In genomic region chrX:140769794-140770193, GRCm38 (mm10) we compare ENCODE assay signal across 25 mouse cellular contexts. TPM values are rescaled to one million over a fixed set of nuclear protein-coding genes. Genes with fewer than 3 reads are reported as not detected.
DNase-seq lines count a peak whose midpoint lies in the region; ATAC-seq and TF ChIP-seq lines count a peak whose summit lies in the region.
"Had no signal": no experiment of that assay in that cellular context is flagged by ENCODE, and none has a peak within 500 bp of the region (broad histone marks: within the 10 kb centered on the region; RNA-seq: fewer than 3 reads in every experiment).

No protein-coding gene starts in this region.

- DNase-seq in embryonic facial prominence, embryonic 14.5 days (ENCODE audit: low spot score): peak; percentile 15
- DNase-seq in embryonic facial prominence, embryonic 10.5 days (ENCODE audit: low spot score): no peak
- DNase-seq in heart, adult 8-10 months (ENCODE audit: low spot score): no peak
- DNase-seq in lung, postnatal 10 days: peak; percentile 35
- DNase-seq in lung, adult 2 months: no peak
- no peak for DNase-seq in cerebellum, postnatal 4 days (ENCODE audit: low spot score in 2 of 2)
- no peak for DNase-seq in cerebellum, adult 2 months
- DNase-seq: adrenal gland, postnatal 14 days; cerebellum, adult 11-12 months; cerebellum, postnatal 36 days; kidney, adult 2 months; kidney, postnatal 10 days; right cerebral cortex, postnatal 4 days; thymus, postnatal 25 days had no signal

- no peak overlapping the region for H3K4me2 ChIP-seq in embryonic facial prominence, embryonic 14.5 days (ENCODE audit: low read depth, low read length)
- H3K4me2 ChIP-seq in heart, embryonic 15.5 days: no peak overlapping the region
- H3K4me2 ChIP-seq: hindbrain, embryonic 12.5 days; midbrain, embryonic 11.5 days had no signal

- no peak overlapping the region for H3K9ac ChIP-seq in embryonic facial prominence, embryonic 14.5 days (ENCODE audit: low read depth, low read length)
- no peak overlapping the region for H3K9ac ChIP-seq in heart, embryonic 15.5 days
- H3K9ac ChIP-seq: hindbrain, embryonic 12.5 days had no signal

- H3K4me3 ChIP-seq in embryonic facial prominence, embryonic 14.5 days (ENCODE audit: low read depth, low read length): no peak overlapping the region
- H3K4me3 ChIP-seq in embryonic facial prominence, embryonic 10.5 days: no peak overlapping the region
- no peak overlapping the region for H3K4me3 ChIP-seq in heart, embryonic 15.5 days
- H3K4me3 ChIP-seq in lung, adult 2 months (replicated peaks; ENCODE audit: extremely low read depth, low read depth, low read length): no peak overlapping the region
- no peak overlapping the region for H3K4me3 ChIP-seq in cerebellum, adult 2 months (replicated peaks; ENCODE audit: insufficient read depth, low read depth, low read length)
- H3K4me3 ChIP-seq: heart, adult 2 months; hindbrain, embryonic 12.5 days had no signal

- H3K27ac ChIP-seq in embryonic facial prominence, embryonic 14.5 days (replicated peaks; ENCODE audit: low read depth, low read length): no peak overlapping the region
- H3K27ac ChIP-seq in embryonic facial prominence, embryonic 10.5 days (replicated peaks): no peak overlapping the region
- no peak overlapping the region for H3K27ac ChIP-seq in heart, embryonic 15.5 days
- no peak overlapping the region for H3K27ac ChIP-seq in cerebellum, adult 2 months (ENCODE audit: insufficient read depth, low read length)
- H3K27ac ChIP-seq: heart, adult 2 months; hindbrain, embryonic 12.5 days; macrophage had no signal

- H3K36me3 ChIP-seq in embryonic facial prominence, embryonic 14.5 days (ENCODE audit: control insufficient read depth, insufficient read depth, low read length): no peaks in the 10 kb centered on the region
- no peaks in the 10 kb centered on the region for H3K36me3 ChIP-seq in embryonic facial prominence, embryonic 10.5 days (replicated peaks)
- no peaks in the 10 kb centered on the region; the same call in 1 of the 2 replicates for H3K36me3 ChIP-seq in heart, embryonic 15.5 days
- H3K36me3 ChIP-seq: hindbrain, embryonic 12.5 days had no signal

- no peak for TF ChIP-seq POLR2A in lung, adult 2 months (IDR thresholded peaks at IDR 0.05; ENCODE audit: borderline replicate concordance, extremely low read depth, low read depth, low read length)
- no peak for TF ChIP-seq POLR2A in cerebellum, adult 2 months (IDR thresholded peaks at IDR 0.05; ENCODE audit: borderline replicate concordance, insufficient read depth, low read length)

- H3K9me3 ChIP-seq in embryonic facial prominence, embryonic 14.5 days (ENCODE audit: control insufficient read depth, low read length): no peaks in the 10 kb centered on the region
- H3K9me3 ChIP-seq in embryonic facial prominence, embryonic 10.5 days: no peaks in the 10 kb centered on the region
- H3K9me3 ChIP-seq in heart, embryonic 15.5 days (replicated peaks): no peaks in the 10 kb centered on the region
- H3K9me3 ChIP-seq: hindbrain, embryonic 12.5 days had no signal

- H3K27me3 ChIP-seq in embryonic facial prominence, embryonic 14.5 days (replicated peaks; ENCODE audit: control insufficient read depth, insufficient read depth, low read length): peaks cover 18% of the 10 kb centered on the region
- H3K27me3 ChIP-seq in embryonic facial prominence, embryonic 10.5 days (replicated peaks; ENCODE audit: low read depth, poor library complexity, severe bottlenecking): peaks cover 83% of the 10 kb centered on the region
- no peaks in the 10 kb centered on the region for H3K27me3 ChIP-seq in heart, embryonic 15.5 days
- H3K27me3 ChIP-seq in cerebellum, adult 2 months (ENCODE audit: control insufficient read depth, insufficient read depth, low read length): no peaks in the 10 kb centered on the region

- no peak; the same call in 1 of the 2 replicates for ATAC-seq in embryonic facial prominence, embryonic 14.5 days (ENCODE audit: low read depth)
- ATAC-seq in heart, embryonic 15.5 days (replicated peaks; ENCODE audit: insufficient number of reproducible peaks, insufficient read depth, low FRiP score, low read depth): peak; percentile 47; the same call in 1 of the 2 replicates
- ATAC-seq: activated CD4-positive, CD25-positive, alpha-beta regulatory T cell, adult 4 months; forebrain, embryonic 14.5 days had no signal

- WGBS in embryonic facial prominence, embryonic 14.5 days: 58% methylated on average over 1 of the region's 1 CpGs
- 66% methylated on average over 1 of the region's 1 CpGs for WGBS in embryonic facial prominence, embryonic 10.5 days
- WGBS in heart, embryonic 15.5 days: 39% methylated on average over 1 of the region's 1 CpGs
- 50% methylated on average over 1 of the region's 1 CpGs for WGBS in lung, adult 2 months
- WGBS in cerebellum, adult 2 months: 42% methylated on average over 1 of the region's 1 CpGs

- no peak for TF ChIP-seq CTCF in lung, adult 2 months (IDR thresholded peaks at IDR 0.05; ENCODE audit: insufficient read depth, low read length)
- TF ChIP-seq CTCF in cerebellum, adult 2 months (IDR thresholded peaks at IDR 0.05; ENCODE audit: borderline replicate concordance, insufficient read depth, low read depth, low read length): no peak

- H3K4me1 ChIP-seq in embryonic facial prominence, embryonic 14.5 days (ENCODE audit: control insufficient read depth, insufficient read depth, low read length): no peaks in the 10 kb centered on the region
- H3K4me1 ChIP-seq in embryonic facial prominence, embryonic 10.5 days: no peaks in the 10 kb centered on the region
- no peaks in the 10 kb centered on the region for H3K4me1 ChIP-seq in heart, embryonic 15.5 days (replicated peaks)
- H3K4me1 ChIP-seq in lung, adult 2 months (ENCODE audit: control insufficient read depth, insufficient read depth, low read length): no peaks in the 10 kb centered on the region
- no peaks in the 10 kb centered on the region for H3K4me1 ChIP-seq in cerebellum, adult 2 months (ENCODE audit: control insufficient read depth, insufficient read depth, low read length)
- H3K4me1 ChIP-seq: hindbrain, embryonic 12.5 days had no signal

RNA-seq across cellular contexts. Expression of gene Tex13b, which starts 43.4 kb away (rescaled TPM):
- polyA plus RNA-seq in embryonic facial prominence, embryonic 14.5 days (2014; fragmentation: Nextera tagmentation; extraction: Ambion mirVana): not detected in 2 replicates
- not detected in 2 replicates for polyA plus RNA-seq in embryonic facial prominence, embryonic 10.5 days (2016; fragmentation: Nextera tagmentation; extraction: Ambion mirVana)
- polyA plus RNA-seq in heart, embryonic 15.5 days (2015; fragmentation: Nextera tagmentation; extraction: Ambion mirVana): not detected in 2 replicates
- not detected for total RNA-seq in heart, adult 8-10 months (2022)
- not detected in 2 replicates for polyA plus RNA-seq in lung, adult 2 months (2012; rRNA removed)
- polyA plus RNA-seq in cerebellum, adult 2 months (2012; rRNA removed): not detected in 2 replicates
- total RNA-seq: adrenal gland, postnatal 14 days; heart, adult 2 months; layer of hippocampus, adult 18-20 months; left cerebral cortex, postnatal 25 days had no signal
- polyA plus RNA-seq: forebrain, embryonic 14.5 days; heart, adult 2 months; hindbrain, embryonic 12.5 days; kidney, adult 2 months; limb, embryonic 14.5 days; liver, embryonic 16.5 days; macrophage; midbrain, embryonic 11.5 days had no signal

Comparison
In these comparisons a context has a peak if more than half of its experiments do, and no peak if none do; other contexts are left out.
1. DNase-seq: peak in embryonic facial prominence, embryonic 14.5 days (single experiment) and lung, postnatal 10 days (single experiment); none in embryonic facial prominence, embryonic 10.5 days (single experiment), heart, adult 8-10 months (single experiment), lung, adult 2 months (single experiment), cerebellum, postnatal 4 days (0 of 2) and cerebellum, adult 2 months (0 of 2).